Mouse (Mus musculus) olfactory bulb, adult 2 months (tissue): ENCODE data around the gene Olfr874.

Source experiments
- CTCF ChIP-seq: fragments of 200-500 bp; IDR thresholded peaks from 2 replicates; pipeline ENCODE4 v1.5.1; 2012; ENCODE audit warnings: low read depth, mild to moderate bottlenecking, low read length, moderate library complexity; ENCODE audit not compliant: insufficient read depth
- POLR2A ChIP-seq: fragments of 200-500 bp; IDR thresholded peaks from 2 replicates; pipeline ENCODE4 v1.6.1; 2012; ENCODE audit warnings: mild to moderate bottlenecking, low read depth, low read length, moderate library complexity; ENCODE audit not compliant: insufficient read depth

DNA sequence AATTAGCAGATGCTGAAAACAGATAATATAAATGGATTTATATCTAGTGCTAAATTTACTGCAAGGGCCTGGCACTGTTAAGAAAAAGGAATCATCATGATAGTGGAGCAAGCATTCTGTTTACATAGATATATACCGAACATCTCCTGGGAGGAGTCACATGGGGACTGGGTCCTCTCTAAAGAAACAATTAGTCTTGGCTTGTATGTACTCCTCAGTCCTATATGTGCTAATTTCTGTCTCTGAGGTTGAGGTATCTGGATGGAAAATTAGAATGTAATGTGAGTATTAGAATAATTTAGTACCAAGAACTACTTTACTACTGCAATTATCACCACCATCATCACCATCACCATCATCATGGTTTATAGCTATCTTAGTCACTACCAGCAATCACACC, 28.8 kb upstream of the Olfr874 start, which contains the start of gene Olfr160:
- TF ChIP-seq POLR2A, result no peak
- TF ChIP-seq CTCF, result no peak
